ENCODE assay signal across 19 mouse cellular contexts in the genomic region with DNA sequence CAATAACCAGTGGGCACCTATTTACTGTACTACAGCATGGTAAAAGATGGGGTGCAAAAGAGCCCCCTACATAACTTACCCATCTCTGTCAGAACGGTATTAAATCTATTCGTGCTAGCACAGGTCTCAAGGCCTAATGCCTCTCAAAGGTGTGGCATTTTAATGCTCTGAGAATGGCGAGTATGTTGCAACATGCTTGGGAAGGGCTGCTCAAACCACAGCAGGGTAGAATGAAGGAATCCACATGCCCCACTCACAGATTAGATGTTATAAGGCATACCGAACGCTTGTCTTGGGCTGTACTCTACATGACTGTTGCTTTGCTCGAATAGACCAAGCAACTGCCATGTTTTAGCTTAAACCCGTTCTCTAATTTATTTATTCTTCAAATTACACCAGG.
"Had no signal": no experiment of that assay in that cellular context is flagged by ENCODE, and none has a peak within 500 bp of the region (broad histone marks: within the 10 kb centered on the region; RNA-seq: fewer than 3 reads in every experiment).

No protein-coding gene starts in this region.

- H3K9me3 ChIP-seq: liver, embryonic 15.5 days; lung, embryonic 15.5 days; megakaryocyte, embryonic 14.5 days; midbrain, embryonic 13.5 days; midbrain, embryonic 15.5 days; neural tube, embryonic 13.5 days; neural tube, embryonic 15.5 days; stomach, embryonic 15.5 days had no signal

- H3K4me2 ChIP-seq: liver, embryonic 15.5 days; lung, embryonic 15.5 days; midbrain, embryonic 11.5 days; midbrain, embryonic 13.5 days; midbrain, embryonic 15.5 days; neural tube, embryonic 13.5 days; neural tube, embryonic 15.5 days; stomach, embryonic 15.5 days had no signal

- DNase-seq: liver, postnatal 0 days; lung, adult 2 months; lung, postnatal 10 days; lung, postnatal 36 days; right cerebral cortex, postnatal 14 days; thymus, adult 2 months; thymus, postnatal 25 days; thymus, postnatal 4 days had no signal

- H3K9ac ChIP-seq: liver, embryonic 15.5 days; liver, postnatal 0 days; lung, embryonic 15.5 days; midbrain, embryonic 13.5 days; midbrain, embryonic 15.5 days; neural tube, embryonic 13.5 days; neural tube, embryonic 15.5 days; stomach, embryonic 15.5 days had no signal

- ATAC-seq: liver, postnatal 0 days had no signal

- H3K4me3 ChIP-seq: liver, embryonic 15.5 days; lung, embryonic 15.5 days; megakaryocyte, embryonic 14.5 days; midbrain, embryonic 13.5 days; midbrain, embryonic 15.5 days; neural tube, embryonic 13.5 days; neural tube, embryonic 15.5 days; stomach, embryonic 15.5 days had no signal

- H3K4me1 ChIP-seq: liver, embryonic 15.5 days; megakaryocyte, embryonic 14.5 days had no signal

- H3K36me3 ChIP-seq: liver, embryonic 15.5 days; lung, embryonic 15.5 days; midbrain, embryonic 13.5 days; midbrain, embryonic 15.5 days; neural tube, embryonic 13.5 days; neural tube, embryonic 15.5 days; stomach, embryonic 15.5 days had no signal

- H3K27ac ChIP-seq: liver, embryonic 15.5 days; lung, embryonic 15.5 days; macrophage; midbrain, embryonic 13.5 days; midbrain, embryonic 15.5 days; neural tube, embryonic 15.5 days; stomach, embryonic 15.5 days; stomach, postnatal 0 days had no signal

- H3K27me3 ChIP-seq: liver, embryonic 15.5 days; lung, embryonic 15.5 days; midbrain, embryonic 15.5 days; neural tube, embryonic 13.5 days; neural tube, embryonic 15.5 days; stomach, embryonic 15.5 days had no signal
